Mouse (Mus musculus) stomach, postnatal 0 days (tissue): ENCODE results near the gene Padi1.

Experiments
- CTCF ChIP-seq: IDR thresholded peaks from 2 replicates; pipeline ENCODE4 v1.5.1; 2016; ENCODE audit warnings: antibody characterized with exemption, low read depth, mild to moderate bottlenecking, moderate library complexity
- EP300 ChIP-seq: optimal IDR thresholded peaks from 2 replicates; pipeline ENCODE3; 2016; ENCODE audit warnings: antibody characterized with exemption

DNA sequence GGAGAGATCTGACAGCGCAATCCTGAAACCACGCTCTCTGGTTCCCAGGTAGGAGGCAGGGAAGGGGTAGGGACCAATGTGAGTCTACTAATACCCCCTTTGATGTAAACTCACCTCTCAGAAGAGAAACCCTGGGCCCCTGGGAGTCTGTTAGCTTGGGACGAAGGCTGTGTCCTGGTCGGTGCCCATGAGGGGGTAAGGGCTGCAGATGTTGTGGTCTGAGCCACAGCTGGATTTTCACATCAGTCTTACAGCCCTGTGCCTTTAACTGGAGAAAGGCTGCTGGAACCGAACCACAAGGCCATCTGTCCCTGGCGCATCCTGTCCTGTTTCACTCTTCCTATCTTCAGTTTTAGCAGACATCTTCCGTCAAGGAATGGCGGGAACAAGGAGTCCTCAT, 30.6 kb upstream of the Padi1 start:
- TF ChIP-seq EP300 (no peak), CTCF (no peak)
